Mouse (Mus musculus) liver, embryonic 12.5 days (tissue): ENCODE measurements at regions not wholly inside any gene's neighbourhood (a gene's known extent, or its start where the extent isn't known, plus 50 kb on each side); places are given as distances from the start of the nearest gene placed in this dataset.

Experiments used
- ATAC-seq: fragments of 200-750 bp; cut with Nextera tagmentation; 2 replicates; pipeline ENCODE4 v1.8.0; 2017; ENCODE audit warnings: moderate number of reproducible peaks, mild to moderate bottlenecking, moderate library complexity
- H3K27ac ChIP-seq: fragments of 300-500 bp; sonication (generic); 2 replicates; pipeline ENCODE4 v1.5.1; 2016; ENCODE audit warnings: mild to moderate bottlenecking
- H3K27me3 ChIP-seq: fragments of 300-500 bp; sonication (generic); replicated peaks from 2 replicates; pipeline ENCODE4 v1.6.1; 2016; ENCODE audit warnings: mild to moderate bottlenecking, moderate library complexity
- H3K36me3 ChIP-seq: fragments of 300-500 bp; sonication (generic); 2 replicates; pipeline ENCODE4 v1.6.1; 2016; ENCODE audit warnings: mild to moderate bottlenecking, moderate library complexity
- H3K4me1 ChIP-seq: fragments of 300-500 bp; sonication (generic); 2 replicates; pipeline ENCODE4 v1.6.1; 2016
- H3K4me2 ChIP-seq: fragments of 300-500 bp; sonication (generic); 2 replicates; pipeline ENCODE4 v1.6.1; 2016; ENCODE audit warnings: mild to moderate bottlenecking, moderate library complexity
- H3K4me3 ChIP-seq: fragments of 300-500 bp; sonication (generic); 2 replicates; pipeline ENCODE4 v1.5.1; 2016; ENCODE audit warnings: mild to moderate bottlenecking, moderate library complexity
- H3K9ac ChIP-seq: fragments of 300-500 bp; sonication (generic); 2 replicates; pipeline ENCODE4 v1.6.1; 2016; ENCODE audit warnings: mild to moderate bottlenecking, moderate library complexity
- H3K9me3 ChIP-seq: fragments of 300-500 bp; sonication (generic); replicated peaks from 2 replicates; pipeline ENCODE4 v1.6.1; 2016; ENCODE audit warnings: mild to moderate bottlenecking, moderate library complexity
- WGBS: fragments of 180-500 bp; shearing (Covaris S2); methylation state at CpG from one replicate; pipeline ENCODE4 v1.1.7; 2016; ENCODE audit not compliant: insufficient replicate concordance; 5-methylcytosine and 5-hydroxymethylcytosine counted together

DNA sequence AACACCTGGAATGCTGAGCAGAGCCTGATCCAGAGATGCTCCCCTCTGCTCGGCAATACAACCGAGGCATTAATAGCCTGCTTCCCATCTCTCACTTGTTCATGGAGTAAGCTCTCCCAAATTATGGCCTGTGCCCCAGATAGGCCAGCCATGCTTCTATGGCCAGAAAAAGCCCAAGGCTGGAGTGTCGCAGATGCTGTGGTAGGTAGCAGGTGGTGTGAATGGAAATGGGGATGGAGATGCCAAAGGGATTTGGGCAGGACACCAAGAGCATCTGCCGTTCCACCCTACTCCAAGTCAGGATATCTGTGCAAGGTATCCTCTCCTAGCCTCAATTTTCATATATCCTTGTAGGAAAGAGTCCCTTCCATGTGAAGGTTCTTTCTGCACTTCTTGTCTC, 145.2 kb upstream of the Klf12 start:
- H3K4me3 ChIP-seq, result no peak overlapping the region
- no peaks in the 10 kb centered on the region for H3K27me3 ChIP-seq
- H3K9me3 ChIP-seq, result no peaks in the 10 kb centered on the region
- H3K9ac ChIP-seq, result no peak overlapping the region
- 70% methylated on average over 4 of the region's 4 CpGs for WGBS
- H3K36me3 ChIP-seq, result no peaks in the 10 kb centered on the region
- no peaks in the 10 kb centered on the region for H3K4me1 ChIP-seq
- no peak overlapping the region for H3K27ac ChIP-seq
- no peak for ATAC-seq
- no peak overlapping the region for H3K4me2 ChIP-seq

DNA sequence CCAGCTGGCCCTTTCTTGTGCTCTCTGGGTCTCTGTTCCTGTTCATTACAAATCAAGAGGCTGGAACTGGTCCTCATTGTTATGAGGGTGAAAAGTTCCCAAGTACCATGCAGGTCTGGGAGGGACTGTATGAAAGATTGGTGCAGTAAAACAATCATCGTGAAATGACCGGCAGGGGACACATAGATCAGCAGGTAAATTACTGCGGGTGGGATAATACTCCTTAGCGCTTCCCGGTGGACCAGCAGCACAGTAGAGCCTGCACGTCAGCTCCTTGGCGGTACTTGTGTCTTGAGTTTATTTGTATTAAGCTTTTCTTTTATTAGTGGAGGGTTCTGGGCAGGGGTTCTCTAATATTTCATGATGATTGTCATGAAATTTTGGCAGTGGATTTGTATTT, 141.9 kb upstream of the Klf12 start:
- no peak overlapping the region for H3K4me3 ChIP-seq
- no peak overlapping the region for H3K27ac ChIP-seq
- 84% methylated on average over 7 of the region's 7 CpGs for WGBS
- no peak overlapping the region for H3K9ac ChIP-seq
- H3K4me2 ChIP-seq, result no peak overlapping the region
- no peak for ATAC-seq
- no peaks in the 10 kb centered on the region for H3K9me3 ChIP-seq
- H3K4me1 ChIP-seq, result no peaks in the 10 kb centered on the region
- no peaks in the 10 kb centered on the region for H3K27me3 ChIP-seq
- no peaks in the 10 kb centered on the region for H3K36me3 ChIP-seq

DNA sequence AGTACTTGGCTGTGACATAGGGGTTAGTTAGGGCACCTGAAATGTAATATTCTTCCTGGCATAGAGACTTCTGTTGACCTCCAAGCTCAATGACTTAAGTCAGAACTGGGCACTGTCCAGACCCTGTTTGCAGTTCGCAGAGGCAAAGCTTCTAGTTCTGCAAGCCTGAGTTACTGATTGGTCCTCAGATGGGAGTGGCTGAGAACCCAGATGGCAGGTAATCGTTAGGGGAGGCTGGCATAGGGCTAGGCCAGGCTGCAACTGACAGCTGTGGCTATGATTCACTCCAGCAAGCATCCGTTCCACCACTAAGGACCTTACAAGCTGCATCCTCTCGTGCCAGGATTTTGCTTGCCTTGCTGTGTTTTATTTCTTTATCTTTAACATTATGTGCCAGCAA, 139.3 kb upstream of the Klf12 start:
- Histone ChIP-seq H3K36me3 (no peaks in the 10 kb centered on the region), H3K9ac (no peak overlapping the region), H3K4me1 (no peaks in the 10 kb centered on the region), H3K27ac (no peak overlapping the region), H3K27me3 (no peaks in the 10 kb centered on the region), H3K9me3 (no peaks in the 10 kb centered on the region), H3K4me2 (no peak overlapping the region), H3K4me3 (no peak overlapping the region)
- WGBS, result 54% methylated on average over 4 of the region's 4 CpGs
- no peak for ATAC-seq

DNA sequence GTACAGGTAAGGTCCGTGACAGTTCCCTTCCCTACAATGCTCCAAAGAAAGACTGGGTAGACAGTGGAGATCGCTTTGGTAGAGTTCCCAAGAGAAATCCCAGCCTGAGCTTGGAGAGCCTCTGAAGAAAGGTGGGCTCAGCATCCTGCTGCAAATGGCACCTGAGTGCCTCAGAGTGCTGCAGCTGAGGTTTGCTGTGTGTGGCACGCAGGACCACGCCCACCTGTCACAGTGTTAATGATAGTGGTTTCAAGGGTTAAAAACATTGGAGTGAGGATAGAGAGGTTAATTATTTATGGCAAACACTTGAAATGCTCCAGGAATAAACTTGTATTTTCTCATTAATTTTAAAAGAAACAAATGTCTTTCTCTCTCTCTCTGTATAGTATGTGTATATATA, 137.2 kb upstream of the Klf12 start:
- ATAC-seq, result no peak
- 70% methylated on average over 4 of the region's 4 CpGs for WGBS
- no peaks in the 10 kb centered on the region for H3K4me1 ChIP-seq
- no peak overlapping the region for H3K27ac ChIP-seq
- H3K27me3 ChIP-seq, result no peaks in the 10 kb centered on the region
- no peak overlapping the region for H3K4me3 ChIP-seq
- H3K4me2 ChIP-seq, result no peak overlapping the region
- no peaks in the 10 kb centered on the region for H3K9me3 ChIP-seq
- H3K36me3 ChIP-seq, result no peaks in the 10 kb centered on the region
- no peak overlapping the region for H3K9ac ChIP-seq

DNA sequence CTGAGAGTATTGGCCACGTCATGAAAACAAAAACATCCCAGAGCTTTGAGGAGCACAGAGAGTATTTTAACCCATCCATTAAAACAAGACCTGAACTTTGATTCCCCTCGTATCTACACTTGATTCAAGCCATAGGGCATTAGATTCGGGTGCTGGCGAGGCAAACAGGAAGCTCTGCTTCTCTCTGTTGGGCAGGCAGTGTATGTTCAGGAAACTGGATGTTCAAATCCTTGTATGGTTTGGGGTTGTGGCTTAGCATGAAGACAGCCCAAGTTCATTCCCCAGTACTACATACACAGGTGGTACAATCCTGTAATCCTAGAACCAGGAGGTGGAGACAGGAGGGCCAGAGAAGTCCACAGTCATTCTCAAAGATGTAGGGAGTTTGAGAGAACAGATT, 130.6 kb upstream of the Klf12 start:
- ATAC-seq, result no peak
- 58% methylated on average over 4 of the region's 4 CpGs for WGBS
- no peaks in the 10 kb centered on the region for H3K9me3 ChIP-seq
- H3K36me3 ChIP-seq, result no peaks in the 10 kb centered on the region
- no peak overlapping the region for H3K27ac ChIP-seq
- H3K4me1 ChIP-seq, result no peaks in the 10 kb centered on the region
- no peak overlapping the region for H3K4me2 ChIP-seq
- H3K27me3 ChIP-seq, result no peaks in the 10 kb centered on the region
- no peak overlapping the region for H3K4me3 ChIP-seq
- no peak overlapping the region for H3K9ac ChIP-seq

DNA sequence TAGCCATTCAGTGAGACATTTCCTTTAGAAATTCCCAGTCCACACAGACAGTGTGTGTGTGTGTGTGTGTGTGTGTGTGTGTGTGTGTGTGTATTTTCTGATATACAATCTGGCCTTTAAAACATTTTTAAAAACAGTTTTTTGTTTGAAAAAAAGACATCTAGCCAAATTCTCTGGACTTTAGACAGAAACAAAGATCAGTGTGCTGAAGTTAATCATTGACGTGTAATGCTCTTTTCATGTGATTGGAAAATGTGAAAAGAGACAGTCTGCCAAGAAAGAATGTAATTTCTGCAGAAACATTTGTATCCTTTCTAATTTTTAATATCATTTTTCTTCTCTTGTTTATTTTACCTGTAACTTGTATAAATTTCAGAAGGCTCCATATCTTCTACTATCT, 127.7 kb upstream of the Klf12 start:
- Histone ChIP-seq H3K36me3 (no peaks in the 10 kb centered on the region), H3K4me3 (no peak overlapping the region), H3K9me3 (no peaks in the 10 kb centered on the region), H3K4me1 (no peaks in the 10 kb centered on the region), H3K9ac (no peak overlapping the region), H3K27me3 (no peaks in the 10 kb centered on the region), H3K4me2 (no peak overlapping the region), H3K27ac (no peak overlapping the region)
- 56% methylated on average over 1 of the region's 1 CpGs for WGBS
- ATAC-seq, result no peak

DNA sequence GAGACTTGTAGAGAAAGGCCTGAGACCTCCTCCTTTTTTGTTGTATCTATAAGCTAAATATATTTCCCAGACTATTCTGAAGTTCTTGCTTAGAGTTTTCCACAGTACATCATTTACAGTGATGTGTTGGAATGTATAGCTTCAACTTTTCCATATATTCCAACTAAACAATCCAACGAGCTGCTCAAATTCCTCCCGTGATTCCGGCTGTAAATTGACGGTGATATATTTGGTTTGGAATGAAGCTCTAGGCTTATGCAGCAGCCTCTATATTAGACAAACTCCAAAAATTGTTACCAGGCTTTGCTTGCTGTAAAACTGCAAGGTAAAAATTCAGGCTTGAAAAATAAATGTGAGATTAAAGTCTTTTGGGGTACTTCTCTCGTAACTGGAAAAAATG, 112.7 kb upstream of the Klf12 start:
- Histone ChIP-seq H3K27me3 (no peaks in the 10 kb centered on the region), H3K27ac (no peak overlapping the region), H3K4me3 (no peak overlapping the region), H3K9me3 (no peaks in the 10 kb centered on the region), H3K4me1 (no peaks in the 10 kb centered on the region), H3K4me2 (no peak overlapping the region), H3K9ac (no peak overlapping the region), H3K36me3 (no peaks in the 10 kb centered on the region)
- WGBS, result 78% methylated on average over 5 of the region's 5 CpGs
- ATAC-seq, result no peak

DNA sequence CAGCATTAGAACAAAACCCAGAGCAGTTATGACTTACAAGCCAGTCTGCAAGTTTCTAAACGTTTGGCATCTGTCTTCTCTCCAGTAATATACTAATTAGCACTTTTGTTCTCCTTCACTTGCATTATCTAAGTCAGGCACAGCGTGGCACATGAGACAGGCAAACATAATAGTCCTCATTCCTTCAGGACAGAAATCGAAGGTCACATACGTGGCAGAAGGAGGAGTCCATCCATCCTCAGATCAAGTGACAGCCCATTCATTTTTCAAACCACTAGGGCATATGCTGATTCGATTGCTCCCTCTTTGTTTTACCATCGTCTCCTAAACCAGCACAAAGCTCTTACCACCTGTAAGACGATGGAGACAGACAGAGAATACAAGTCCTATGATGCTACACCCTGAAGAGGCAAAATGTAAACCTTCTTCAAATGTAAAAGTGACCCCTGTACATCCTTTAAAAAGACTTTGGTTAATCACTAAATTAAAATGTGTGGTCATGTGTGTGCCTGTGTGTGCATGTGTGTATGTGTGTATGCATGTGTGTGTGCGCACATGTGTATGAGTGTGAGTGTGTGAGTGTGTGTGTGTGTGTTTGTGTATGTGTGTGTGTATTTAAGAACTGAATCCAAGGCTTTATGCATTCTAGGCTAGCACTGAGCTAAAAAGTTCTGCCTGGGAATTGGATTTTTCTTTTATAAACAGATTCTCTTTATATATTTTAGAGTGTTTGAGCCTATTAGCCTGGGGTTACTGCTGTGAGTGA, 90.9 kb upstream of the Klf12 start:
- no peaks in the 10 kb centered on the region for H3K27me3 ChIP-seq
- H3K4me1 ChIP-seq, result no peaks in the 10 kb centered on the region
- 56% methylated on average over 8 of the region's 8 CpGs for WGBS
- H3K4me2 ChIP-seq, result no peak overlapping the region
- no peaks in the 10 kb centered on the region; the same call in 1 of the 2 replicates for H3K9me3 ChIP-seq
- H3K9ac ChIP-seq, result no peak overlapping the region
- no peak for ATAC-seq
- no peak overlapping the region for H3K27ac ChIP-seq
- no peak overlapping the region for H3K4me3 ChIP-seq
- no peaks in the 10 kb centered on the region for H3K36me3 ChIP-seq

DNA sequence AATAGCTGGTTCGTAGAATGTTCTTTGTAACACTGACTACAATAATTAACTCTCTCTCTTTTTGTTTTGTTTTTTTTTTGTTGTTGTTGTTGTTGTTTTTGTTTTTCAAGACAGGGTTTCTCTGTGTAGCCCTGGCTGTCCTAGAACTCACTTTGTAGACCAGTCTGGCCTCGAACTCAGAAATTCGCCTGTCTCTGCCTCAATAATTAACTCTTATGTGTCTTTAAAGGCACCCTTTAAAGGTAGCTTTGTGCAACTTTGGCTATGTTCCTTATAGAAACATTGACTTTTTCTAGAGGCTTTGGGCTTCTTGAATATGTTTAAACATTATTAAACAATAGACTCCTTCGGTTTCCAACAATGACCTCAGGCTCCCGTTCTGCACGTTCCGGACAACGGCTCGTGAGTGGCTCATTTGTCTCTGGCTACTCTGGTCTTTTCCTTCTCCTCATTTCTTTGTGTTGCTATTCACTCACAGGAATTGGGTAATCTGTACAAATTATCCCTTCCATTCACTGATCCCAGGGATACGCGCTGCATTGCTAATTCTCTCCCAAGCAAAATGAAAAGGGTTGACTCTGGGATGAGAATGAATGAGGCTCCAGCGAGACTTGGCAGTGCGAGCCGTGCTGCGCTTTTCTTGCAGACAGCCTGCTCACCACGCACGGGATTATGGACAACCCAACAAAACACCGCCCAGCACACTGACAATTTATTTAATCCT, 90.2 kb upstream of the Klf12 start:
- H3K9me3 ChIP-seq, result no peaks in the 10 kb centered on the region; the same call in 1 of the 2 replicates
- H3K27ac ChIP-seq, result no peak overlapping the region
- H3K4me1 ChIP-seq, result no peaks in the 10 kb centered on the region
- no peak for ATAC-seq
- WGBS, result 78% methylated on average over 18 of the region's 18 CpGs
- no peaks in the 10 kb centered on the region for H3K27me3 ChIP-seq
- H3K4me3 ChIP-seq, result no peak overlapping the region
- no peaks in the 10 kb centered on the region for H3K36me3 ChIP-seq
- no peak overlapping the region for H3K9ac ChIP-seq
- H3K4me2 ChIP-seq, result no peak overlapping the region

DNA sequence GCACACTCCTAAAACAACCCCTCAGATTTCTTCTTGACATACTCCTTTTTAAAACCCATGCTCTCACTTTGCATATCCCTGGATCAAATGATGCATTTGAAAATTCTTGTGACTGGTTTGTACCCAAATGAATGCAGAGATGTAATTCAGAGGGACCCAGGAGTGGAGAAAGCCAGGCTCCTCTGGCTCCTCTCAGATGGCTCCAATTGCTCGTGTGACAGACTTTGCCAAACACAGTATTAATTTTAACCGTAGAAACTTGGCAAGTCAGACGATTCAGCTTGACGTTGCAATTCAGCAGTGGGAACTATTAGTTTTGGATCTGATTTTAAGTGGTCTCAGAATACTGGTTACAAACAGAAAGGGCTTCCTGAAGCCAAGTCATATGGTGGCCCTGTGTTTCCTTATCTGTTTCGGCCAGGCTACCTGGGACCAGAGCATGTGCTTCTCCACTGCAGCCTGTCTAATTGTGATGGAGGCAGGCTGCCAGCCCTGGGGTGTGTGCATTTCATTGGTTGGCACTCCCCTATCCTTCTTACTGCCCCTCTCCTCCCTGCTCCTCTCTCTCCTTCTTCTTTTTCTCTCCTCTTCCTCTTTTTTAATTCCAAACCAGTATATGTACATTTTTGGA, 81.9 kb upstream of the Klf12 start:
- no peaks in the 10 kb centered on the region for H3K27me3 ChIP-seq
- no peaks in the 10 kb centered on the region for H3K36me3 ChIP-seq
- ATAC-seq, result no peak
- WGBS, result 79% methylated on average over 5 of the region's 5 CpGs
- H3K27ac ChIP-seq, result no peak overlapping the region
- no peak overlapping the region for H3K9ac ChIP-seq
- H3K4me3 ChIP-seq, result no peak overlapping the region
- H3K4me2 ChIP-seq, result no peak overlapping the region
- no peaks in the 10 kb centered on the region for H3K4me1 ChIP-seq
- H3K9me3 ChIP-seq, result no peaks in the 10 kb centered on the region

DNA sequence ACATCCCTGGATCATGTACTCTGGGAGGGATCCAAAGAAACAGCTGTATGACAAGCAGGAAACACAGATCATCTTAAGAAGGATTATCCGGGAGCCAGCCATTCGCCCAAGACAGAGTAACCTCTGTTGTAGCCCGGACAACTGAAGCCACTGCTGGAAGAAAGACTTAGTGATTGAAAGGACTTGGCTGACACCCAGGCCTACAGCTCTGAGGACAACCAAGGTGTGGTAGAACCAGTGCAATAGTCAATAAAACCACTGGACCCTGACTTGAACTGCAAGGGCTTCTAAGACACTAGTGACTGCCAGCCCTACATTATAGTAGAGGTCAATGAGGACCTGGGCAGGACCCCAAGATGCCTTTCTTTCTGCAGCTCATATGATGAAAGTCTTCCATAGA, 78.3 kb upstream of the Klf12 start:
- Histone ChIP-seq H3K9me3 (no peaks in the 10 kb centered on the region), H3K4me3 (no peak overlapping the region), H3K27me3 (no peaks in the 10 kb centered on the region), H3K27ac (no peak overlapping the region), H3K9ac (no peak overlapping the region), H3K36me3 (no peaks in the 10 kb centered on the region), H3K4me1 (no peaks in the 10 kb centered on the region), H3K4me2 (no peak overlapping the region)
- 79% methylated on average over 3 of the region's 3 CpGs for whole genome bisulfite sequencing
- ATAC-seq, result no peak

DNA sequence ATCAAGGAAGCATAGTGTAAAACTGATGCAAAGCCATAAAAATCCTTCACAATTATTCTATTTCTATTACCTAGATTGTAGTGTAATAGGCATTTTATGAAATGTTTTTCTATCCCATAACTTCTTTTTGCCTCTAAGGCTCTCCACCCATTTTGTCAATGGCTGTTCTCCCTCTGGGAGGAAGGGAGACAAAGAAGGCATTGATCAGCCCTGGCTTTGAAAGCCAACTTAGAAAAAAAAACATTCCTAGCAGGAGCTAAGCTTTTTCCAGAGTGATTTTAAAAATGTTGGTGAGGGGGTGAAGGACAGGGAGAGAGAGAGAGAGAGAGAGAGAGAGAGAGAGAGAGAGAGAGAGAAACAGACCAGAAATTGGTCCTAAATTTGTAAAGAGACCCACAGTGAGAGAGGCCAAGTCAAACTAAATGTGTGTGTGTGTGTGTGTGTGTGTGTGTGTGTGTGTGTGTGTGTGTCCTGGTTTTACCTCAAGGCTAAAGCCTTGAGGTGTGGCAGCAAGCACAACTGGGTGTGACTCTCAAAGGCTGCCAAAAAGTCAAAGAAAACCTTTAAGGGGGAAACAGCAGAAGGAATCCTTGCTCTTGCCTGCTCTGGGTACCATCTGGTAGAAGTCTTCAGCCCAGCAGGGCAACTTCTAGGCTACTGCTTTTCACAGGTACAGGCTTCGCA, 77.0 kb upstream of the Klf12 start:
- Histone ChIP-seq H3K27me3 (no peaks in the 10 kb centered on the region), H3K4me3 (no peak overlapping the region), H3K9ac (no peak overlapping the region), H3K27ac (no peak overlapping the region), H3K4me2 (no peak overlapping the region), H3K4me1 (no peaks in the 10 kb centered on the region), H3K36me3 (no peaks in the 10 kb centered on the region), H3K9me3 (no peaks in the 10 kb centered on the region)
- no peak for ATAC-seq
- WGBS, result 44% methylated on average over 1 of the region's 1 CpGs
